In genomic region chr16:20021848-20022247, GRCm38 (mm10) we compare ENCODE assay signal across 15 mouse cellular contexts.
"Had no signal": no experiment of that assay in that cellular context is flagged by ENCODE, and none has a peak within 500 bp of the region (broad histone marks: within the 10 kb centered on the region; RNA-seq: fewer than 3 reads in every experiment).

No protein-coding gene starts in this region.

- H3K9ac ChIP-seq: neural tube, embryonic 15.5 days; stomach, embryonic 15.5 days had no signal

- H3K27me3 ChIP-seq: neural tube, embryonic 15.5 days; stomach, embryonic 15.5 days had no signal

- H3K36me3 ChIP-seq: neural tube, embryonic 15.5 days; stomach, embryonic 15.5 days had no signal

- H3K4me1 ChIP-seq: neural tube, embryonic 15.5 days; stomach, embryonic 15.5 days had no signal

- H3K9me3 ChIP-seq: neural tube, embryonic 15.5 days; stomach, embryonic 15.5 days had no signal

- DNase-seq: retina, postnatal 1 day; right cerebral cortex, adult 18-20 months; right cerebral cortex, postnatal 14 days; right cerebral cortex, postnatal 25 days; right cerebral cortex, postnatal 4 days; spleen, adult 18-20 months; thymus, adult 18-20 months; thymus, adult 2 months; thymus, postnatal 14 days; thymus, postnatal 25 days; thymus, postnatal 36 days; thymus, postnatal 4 days had no signal

- H3K27ac ChIP-seq: neural tube, embryonic 15.5 days; stomach, embryonic 15.5 days; stomach, postnatal 0 days had no signal

- H3K4me3 ChIP-seq: neural tube, embryonic 15.5 days; stomach, embryonic 15.5 days had no signal

- H3K4me2 ChIP-seq: neural tube, embryonic 15.5 days; stomach, embryonic 15.5 days had no signal
